Mouse (Mus musculus): ENCODE results near the gene Ajap1.

DNA sequence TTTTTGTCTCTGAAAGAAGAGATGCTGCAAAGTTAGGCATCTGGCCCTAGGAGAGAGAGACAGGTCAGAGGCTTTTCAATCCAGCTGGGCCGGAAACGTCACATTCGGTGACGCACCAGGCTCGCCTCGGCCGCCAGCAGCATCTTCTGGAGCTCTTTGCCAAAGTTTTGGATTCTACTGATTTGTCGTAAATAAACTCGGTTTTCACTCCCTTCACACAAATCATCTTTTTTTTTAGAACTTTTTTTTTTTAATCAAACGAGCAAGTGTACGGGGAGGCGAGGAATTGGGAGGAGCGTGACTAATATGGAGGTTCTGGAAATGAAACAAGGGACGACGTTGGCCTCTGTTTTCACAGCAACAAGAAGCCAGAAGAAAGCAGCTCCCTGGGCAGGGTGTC, 23.8 kb downstream of the Ajap1 start:
- TF ChIP-seq CTCF (conservative IDR thresholded peaks at IDR 0.05 in 1 of 2, IDR thresholded peaks at IDR 0.05 in 1 of 2; ENCODE audit: low read depth in 2 of 2, low read length in 2 of 2) (no peak), EP300 (IDR thresholded peaks at IDR 0.05; ENCODE audit: low read length) (no peak), CHD2 (IDR thresholded peaks at IDR 0.05; ENCODE audit: low read length) (no peak), E2F4 (IDR thresholded peaks at IDR 0.05; ENCODE audit: insufficient replicate concordance, low read depth, low read length) (no peak), MAX (IDR thresholded peaks at IDR 0.05; ENCODE audit: low read length) (no peak), USF2 (conservative IDR thresholded peaks at IDR 0.05; ENCODE audit: low read depth, low read length) (no peak), UBTF (IDR thresholded peaks at IDR 0.05; ENCODE audit: low read depth, low read length) (no peak), GABPA (IDR thresholded peaks at IDR 0.05; ENCODE audit: insufficient replicate concordance, low read depth, low read length) (no peak), KAT2A (IDR thresholded peaks at IDR 0.05; ENCODE audit: insufficient replicate concordance, low read length) (no peak), POLR2A (IDR thresholded peaks at IDR 0.05; ENCODE audit: low read depth, low read length) (no peak), ETS1 (conservative IDR thresholded peaks at IDR 0.05; ENCODE audit: low read depth, low read length) (no peak), CHD1 (IDR thresholded peaks at IDR 0.05; ENCODE audit: low read depth, low read length) (no peak)
